Mouse (Mus musculus): ENCODE results near the gene Tmem120b. TPM values are rescaled to one million over a fixed set of nuclear protein-coding genes. Genes with fewer than 3 reads are reported as not detected.

Tmem120b gene
- polyA plus RNA-seq, 1 experiment from 2014 or later = 5.4 TPM

GRCm38 (mm10) chr5:123134186-123134874, 66.1 kb downstream of the Tmem120b start:
- H3K79me2 ChIP-seq (ENCODE audit: inconsistent target) = peaks cover 34% of the 10 kb centered on the region
- H3K36me3 ChIP-seq (ENCODE audit: inconsistent target) = peaks cover 10% of the 10 kb centered on the region; the same call in 1 of the 2 replicates
- H3K4me3 ChIP-seq (ENCODE audit: inconsistent target) = no peak overlapping the region
- 0 out of 2 replicates have a peak overlapping the region, but pooled peaks have one; percentile 2 for H3K27ac ChIP-seq
- WGBS (ENCODE audit: missing documents) = 62% methylated on average over 13 of the region's 13 CpGs

GRCm38 (mm10) chr5:123134875-123135382, 66.7 kb downstream of the Tmem120b start:
- WGBS (ENCODE audit: missing documents) = 87% methylated on average over 8 of the region's 8 CpGs
- peaks cover 10% of the 10 kb centered on the region; the same call in 1 of the 2 replicates for H3K36me3 ChIP-seq (ENCODE audit: inconsistent target)
- no peak overlapping the region for H3K4me3 ChIP-seq (ENCODE audit: inconsistent target)
- 0 out of 2 replicates have a peak overlapping the region, but pooled peaks have one; percentile 100 for H3K27ac ChIP-seq
- H3K79me2 ChIP-seq (ENCODE audit: inconsistent target) = peaks cover 40% of the 10 kb centered on the region

GRCm38 (mm10) chr5:123135471-123136360, 67.5 kb downstream of the Tmem120b start:
- Histone ChIP-seq H3K4me3 (ENCODE audit: inconsistent target) (peak overlapping the region; percentile 48), H3K27ac (peak overlapping the region; percentile 100), H3K79me2 (ENCODE audit: inconsistent target) (peaks cover 47% of the 10 kb centered on the region), H3K36me3 (ENCODE audit: inconsistent target) (peaks cover 10% of the 10 kb centered on the region; the same call in 1 of the 2 replicates)
- WGBS (ENCODE audit: missing documents) = 14% methylated on average over 26 of the region's 30 CpGs

- peak overlapping the region; percentile 100 for H3K27ac ChIP-seq
- 2% methylated on average over 13 of the region's 13 CpGs for WGBS (ENCODE audit: missing documents)
- peak overlapping the region; percentile 48 for H3K4me3 ChIP-seq (ENCODE audit: inconsistent target)
- H3K36me3 ChIP-seq (ENCODE audit: inconsistent target) = peaks cover 10% of the 10 kb centered on the region; the same call in 1 of the 2 replicates
- peaks cover 48% of the 10 kb centered on the region for H3K79me2 ChIP-seq (ENCODE audit: inconsistent target)
These were observed 68.3 kb downstream of the Tmem120b start for GRCm38 (mm10) chr5:123136361-123137043.

- H3K36me3 ChIP-seq (ENCODE audit: inconsistent target) = peaks cover 10% of the 10 kb centered on the region; the same call in 1 of the 2 replicates
- 6% methylated on average over 20 of the region's 20 CpGs for WGBS (ENCODE audit: missing documents)
These were observed 69.1 kb downstream of the Tmem120b start for GRCm38 (mm10) chr5:123137044-123137909.

GRCm38 (mm10) chr5:123137910-123138229, 69.7 kb downstream of the Tmem120b start:
- Histone ChIP-seq H3K4me3 (ENCODE audit: inconsistent target) (peak overlapping the region; percentile 48; the same call in 1 of the 2 replicates), H3K79me2 (ENCODE audit: inconsistent target) (peaks cover 51% of the 10 kb centered on the region), H3K36me3 (ENCODE audit: inconsistent target) (peaks cover 10% of the 10 kb centered on the region; the same call in 1 of the 2 replicates), H3K27ac (peak overlapping the region; percentile 100)
- 9% methylated on average over 6 of the region's 6 CpGs for WGBS (ENCODE audit: missing documents)

More at GRCm38 (mm10) chr5:123137044-123137909, 69.1 kb downstream of the Tmem120b start:
- Histone ChIP-seq H3K27ac (peak overlapping the region; percentile 100), H3K79me2 (ENCODE audit: inconsistent target) (peaks cover 48% of the 10 kb centered on the region), H3K4me3 (ENCODE audit: inconsistent target) (peak overlapping the region; percentile 48)

- Histone ChIP-seq H3K4me3 (ENCODE audit: inconsistent target) (peak overlapping the region; percentile 48; the same call in 1 of the 2 replicates), H3K79me2 (ENCODE audit: inconsistent target) (peaks cover 56% of the 10 kb centered on the region), H3K36me3 (ENCODE audit: inconsistent target) (peaks cover 10% of the 10 kb centered on the region; the same call in 1 of the 2 replicates), H3K27ac (peak overlapping the region; percentile 100)
- under 1% methylated on average over 40 of the region's 40 CpGs for WGBS (ENCODE audit: missing documents)
These were observed 70.2 kb downstream of the Tmem120b start for GRCm38 (mm10) chr5:123138230-123138911.

GRCm38 (mm10) chr5:123138953-123139721, 70.9 kb downstream of the Tmem120b start:
- Histone ChIP-seq H3K4me3 (ENCODE audit: inconsistent target) (peak overlapping the region; percentile 52), H3K36me3 (ENCODE audit: inconsistent target) (peaks cover 3% of the 10 kb centered on the region; the same call in 1 of the 2 replicates), H3K79me2 (ENCODE audit: inconsistent target) (peaks cover 58% of the 10 kb centered on the region), H3K27ac (peak overlapping the region; percentile 100)
- 2% methylated on average over 39 of the region's 39 CpGs for WGBS (ENCODE audit: missing documents)

GRCm38 (mm10) chr5:123139722-123140627, 71.8 kb downstream of the Tmem120b start:
- Histone ChIP-seq H3K36me3 (ENCODE audit: inconsistent target) (no peaks in the 10 kb centered on the region; the same call in 1 of the 2 replicates), H3K27ac (peak overlapping the region; percentile 100)
- WGBS (ENCODE audit: missing documents) = under 1% methylated on average over 28 of the region's 28 CpGs

GRCm38 (mm10) chr5:123140694-123141554, 72.7 kb downstream of the Tmem120b start:
- no peaks in the 10 kb centered on the region for H3K36me3 ChIP-seq (ENCODE audit: inconsistent target)
- H3K27ac ChIP-seq = peak overlapping the region; percentile 100
- 1% methylated on average over 31 of the region's 31 CpGs for WGBS (ENCODE audit: missing documents)
- H3K79me2 ChIP-seq (ENCODE audit: inconsistent target) = peaks cover 58% of the 10 kb centered on the region
- peak overlapping the region; percentile 52 for H3K4me3 ChIP-seq (ENCODE audit: inconsistent target)

More at GRCm38 (mm10) chr5:123139722-123140627, 71.8 kb downstream of the Tmem120b start:
- Histone ChIP-seq H3K4me3 (ENCODE audit: inconsistent target) (peak overlapping the region; percentile 52), H3K79me2 (ENCODE audit: inconsistent target) (peaks cover 58% of the 10 kb centered on the region)

Data from macrophage (primary cell).